Mouse (Mus musculus): ENCODE results near the gene Fam229a. TPM values are rescaled to one million over a fixed set of nuclear protein-coding genes. Genes with fewer than 3 reads are reported as not detected.
A peak's percentile ranks its signal among the peaks of the same experiment; 100 is the strongest.

Gene Fam229a
- polyA plus RNA-seq, 1 experiment, result 945 TPM

GRCm38 (mm10) chr4:129463097-129464059, 27.6 kb upstream of the Fam229a start:
- Histone ChIP-seq H3K4me1 (ENCODE audit: control insufficient read depth, insufficient read depth, low read length) (peaks cover 11% of the 10 kb centered on the region), H3K36me3 (ENCODE audit: control insufficient read depth, insufficient read depth, low read length) (peaks cover 1% of the 10 kb centered on the region; the same call in 1 of the 2 replicates), H3K27me3 (ENCODE audit: control insufficient read depth, insufficient read depth, low read length) (no peaks in the 10 kb centered on the region), H3K4me3 (ENCODE audit: control insufficient read depth, low read depth, low read length) (peak overlapping the region; percentile 98), H3K27ac (ENCODE audit: control insufficient read depth, insufficient read depth, low read depth, low read length) (no peak overlapping the region)
- no peak for TF ChIP-seq POLR2A (IDR thresholded peaks at IDR 0.05; ENCODE audit: control insufficient read depth, low read depth, low read length)
- TF ChIP-seq CTCF (IDR thresholded peaks at IDR 0.05; ENCODE audit: control insufficient read depth, insufficient read depth, insufficient replicate concordance, low read depth, low read length), result no peak

GRCm38 (mm10) chr4:129464286-129464815, 26.6 kb upstream of the Fam229a start:
- TF ChIP-seq POLR2A (IDR thresholded peaks at IDR 0.05; ENCODE audit: control insufficient read depth, low read depth, low read length) (no peak), CTCF (IDR thresholded peaks at IDR 0.05; ENCODE audit: control insufficient read depth, insufficient read depth, insufficient replicate concordance, low read depth, low read length) (no peak)
- Histone ChIP-seq H3K36me3 (ENCODE audit: control insufficient read depth, insufficient read depth, low read length) (peaks cover 3% of the 10 kb centered on the region), H3K4me1 (ENCODE audit: control insufficient read depth, insufficient read depth, low read length) (peaks cover 11% of the 10 kb centered on the region), H3K4me3 (ENCODE audit: control insufficient read depth, low read depth, low read length) (no peak overlapping the region), H3K27me3 (ENCODE audit: control insufficient read depth, insufficient read depth, low read length) (no peaks in the 10 kb centered on the region), H3K27ac (ENCODE audit: control insufficient read depth, insufficient read depth, low read depth, low read length) (no peak overlapping the region)

- H3K36me3 ChIP-seq (ENCODE audit: control insufficient read depth, insufficient read depth, low read length), result peaks cover 4% of the 10 kb centered on the region
- H3K4me3 ChIP-seq (ENCODE audit: control insufficient read depth, low read depth, low read length), result no peak overlapping the region
- H3K27ac ChIP-seq (ENCODE audit: control insufficient read depth, insufficient read depth, low read depth, low read length), result no peak overlapping the region
- no peaks in the 10 kb centered on the region for H3K4me1 ChIP-seq (ENCODE audit: control insufficient read depth, insufficient read depth, low read length)
- TF ChIP-seq CTCF (IDR thresholded peaks at IDR 0.05; ENCODE audit: control insufficient read depth, insufficient read depth, insufficient replicate concordance, low read depth, low read length) (no peak), POLR2A (IDR thresholded peaks at IDR 0.05; ENCODE audit: control insufficient read depth, low read depth, low read length) (peak; percentile 23; the same call in 1 of the 2 replicates)
- no peaks in the 10 kb centered on the region for H3K27me3 ChIP-seq (ENCODE audit: control insufficient read depth, insufficient read depth, low read length)
These were observed 14.9 kb upstream of the Fam229a start for GRCm38 (mm10) chr4:129476047-129476446.

GRCm38 (mm10) chr4:129479863-129480262, 11.1 kb upstream of the Fam229a start:
- Histone ChIP-seq H3K27ac (ENCODE audit: control insufficient read depth, insufficient read depth, low read depth, low read length) (no peak overlapping the region), H3K27me3 (ENCODE audit: control insufficient read depth, insufficient read depth, low read length) (no peaks in the 10 kb centered on the region), H3K36me3 (ENCODE audit: control insufficient read depth, insufficient read depth, low read length) (no peaks in the 10 kb centered on the region; the same call in 1 of the 2 replicates), H3K4me1 (ENCODE audit: control insufficient read depth, insufficient read depth, low read length) (no peaks in the 10 kb centered on the region), H3K4me3 (ENCODE audit: control insufficient read depth, low read depth, low read length) (no peak overlapping the region)
- TF ChIP-seq CTCF (IDR thresholded peaks at IDR 0.05; ENCODE audit: control insufficient read depth, insufficient read depth, insufficient replicate concordance, low read depth, low read length) (no peak), POLR2A (IDR thresholded peaks at IDR 0.05; ENCODE audit: control insufficient read depth, low read depth, low read length) (no peak)

GRCm38 (mm10) chr4:129481090-129481489, 9.9 kb upstream of the Fam229a start:
- H3K27ac ChIP-seq (ENCODE audit: control insufficient read depth, insufficient read depth, low read depth, low read length), result no peak overlapping the region
- TF ChIP-seq POLR2A (IDR thresholded peaks at IDR 0.05; ENCODE audit: control insufficient read depth, low read depth, low read length) (no peak), CTCF (IDR thresholded peaks at IDR 0.05; ENCODE audit: control insufficient read depth, insufficient read depth, insufficient replicate concordance, low read depth, low read length) (no peak)
- no peaks in the 10 kb centered on the region for H3K4me1 ChIP-seq (ENCODE audit: control insufficient read depth, insufficient read depth, low read length)
- H3K4me3 ChIP-seq (ENCODE audit: control insufficient read depth, low read depth, low read length), result no peak overlapping the region
- no peaks in the 10 kb centered on the region for H3K27me3 ChIP-seq (ENCODE audit: control insufficient read depth, insufficient read depth, low read length)
- H3K36me3 ChIP-seq (ENCODE audit: control insufficient read depth, insufficient read depth, low read length), result no peaks in the 10 kb centered on the region; the same call in none of the 2 replicates

- H3K4me1 ChIP-seq (ENCODE audit: control insufficient read depth, insufficient read depth, low read length), result peaks cover 16% of the 10 kb centered on the region
- no peak overlapping the region for H3K27ac ChIP-seq (ENCODE audit: control insufficient read depth, insufficient read depth, low read depth, low read length)
- H3K36me3 ChIP-seq (ENCODE audit: control insufficient read depth, insufficient read depth, low read length), result no peaks in the 10 kb centered on the region
- peak; percentile 11; the same call in 1 of the 2 replicates for TF ChIP-seq CTCF (IDR thresholded peaks at IDR 0.05; ENCODE audit: control insufficient read depth, insufficient read depth, insufficient replicate concordance, low read depth, low read length)
- no peak for TF ChIP-seq POLR2A (IDR thresholded peaks at IDR 0.05; ENCODE audit: control insufficient read depth, low read depth, low read length)
- no peak overlapping the region for H3K4me3 ChIP-seq (ENCODE audit: control insufficient read depth, low read depth, low read length)
- H3K27me3 ChIP-seq (ENCODE audit: control insufficient read depth, insufficient read depth, low read length), result no peaks in the 10 kb centered on the region
These were observed 3.7 kb downstream of the Fam229a start for GRCm38 (mm10) chr4:129494681-129495080.

Measured in testis, adult 2 months (tissue).